Mouse (Mus musculus) limb, embryonic 14.5 days (tissue): ENCODE data around the gene Gpr55. TPM values are rescaled to one million over a fixed set of nuclear protein-coding genes. Genes with fewer than 3 reads are reported as not detected.

Experiments used
- ATAC-seq: fragments of 200-750 bp; cut with Nextera tagmentation; 2 replicates; pipeline ENCODE4 v1.8.0; 2017; ENCODE audit warnings: low read depth, moderate number of reproducible peaks, moderate TSS enrichment; ENCODE audit not compliant: low FRiP score
- DNase-seq: peaks from one replicate; pipeline ENCODE4 v3.0.0-alpha.2; 2015; ENCODE audit warnings: low spot score
- H3K27ac ChIP-seq: fragments of 300-500 bp; sonication (generic); replicated peaks from 2 replicates; pipeline ENCODE4 v1.5.1; 2014; ENCODE audit warnings: low read depth, mild to moderate bottlenecking, low read length, moderate library complexity, mixed read lengths
- H3K27me3 ChIP-seq: fragments of 300-500 bp; sonication (generic); 2 replicates; pipeline ENCODE4 v1.6.1; 2014; ENCODE audit warnings: low read length, mixed read lengths; ENCODE audit not compliant: control insufficient read depth, insufficient read depth
- H3K36me3 ChIP-seq: fragments of 300-500 bp; sonication (generic); 2 replicates; pipeline ENCODE4 v1.6.1; 2014; ENCODE audit warnings: mild to moderate bottlenecking, low read length, moderate library complexity, mixed read lengths; ENCODE audit not compliant: control insufficient read depth, insufficient read depth
- H3K4me1 ChIP-seq: fragments of 300-500 bp; sonication (generic); 2 replicates; pipeline ENCODE4 v1.6.1; 2014; ENCODE audit warnings: antibody characterized with exemption, low read length, mixed read lengths; ENCODE audit not compliant: control insufficient read depth, insufficient read depth
- H3K4me2 ChIP-seq: fragments of 300-500 bp; sonication (generic); replicated peaks from 2 replicates; pipeline ENCODE4 v1.6.1; 2014; ENCODE audit warnings: low read depth, mild to moderate bottlenecking, low read length, moderate library complexity; ENCODE audit not compliant: severe bottlenecking
- H3K4me3 ChIP-seq: fragments of 300-500 bp; sonication (generic); replicated peaks from 2 replicates; pipeline ENCODE4 v1.5.1; 2014; ENCODE audit warnings: low read length
- H3K9ac ChIP-seq: fragments of 300-500 bp; sonication (generic); 2 replicates; pipeline ENCODE4 v1.6.1; 2014; ENCODE audit warnings: mild to moderate bottlenecking, low read depth, low read length, moderate library complexity; ENCODE audit not compliant: severe bottlenecking
- H3K9me3 ChIP-seq: fragments of 300-500 bp; sonication (generic); 2 replicates; pipeline ENCODE4 v1.6.1; 2016; ENCODE audit warnings: low read length; ENCODE audit not compliant: control insufficient read depth
- POLR2A ChIP-seq: fragments of 200-500 bp; IDR thresholded peaks from 2 replicates; pipeline ENCODE4 v1.8.0; 2012; ENCODE audit warnings: inconsistent platforms, mild to moderate bottlenecking, moderate library complexity, borderline replicate concordance; ENCODE audit not compliant: insufficient read depth, insufficient read length; ENCODE audit errors: extremely low read depth
- WGBS: fragments of 180-500 bp; shearing (Covaris S2); extraction: QIAGEN DNeasy Blood & Tissue Kit; methylation state at CpG from one replicate; pipeline ENCODE4 v1.1.7; 2014; 5-methylcytosine and 5-hydroxymethylcytosine counted together
- polyA plus RNA-seq, 2 experiments: library from polyadenylated mRNA; depleted of rRNA in 1 of 2; stranded (reverse) in 1 of 2; unstranded in 1 of 2; fragments of >200 nt; fragmentation: Nextera tagmentation in 1 of 2; extraction: Ambion mirVana in 1 of 2; gene quantifications; 2 replicates each; pipeline versions ENCODE4 v1.2.1 to v1.2.3; 2012 to 2014

The Gpr55 gene
- polyA plus RNA-seq, 2 experiments, result 0.11 TPM; not detected in 1

DNA sequence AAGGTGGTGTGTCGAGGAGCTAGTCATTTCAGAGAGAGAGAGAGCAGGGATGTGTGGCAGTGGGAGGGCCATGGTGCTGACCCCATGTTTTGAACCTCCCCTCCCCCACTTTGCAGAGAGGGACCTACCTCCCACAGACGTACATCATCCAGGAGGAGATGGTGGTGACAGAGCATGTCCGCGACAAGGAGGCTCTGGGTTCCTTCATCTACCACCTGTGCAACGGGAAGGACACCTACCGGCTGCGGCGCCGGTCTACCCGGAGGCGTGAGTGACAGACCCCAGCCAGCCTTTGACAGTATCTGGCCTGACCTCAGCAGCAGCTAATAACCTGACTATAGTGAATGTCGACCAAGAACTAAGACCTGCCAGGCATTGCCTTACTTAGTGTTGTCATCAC lies 53.9 kb downstream of the Gpr55 start:
- Histone ChIP-seq H3K4me1 (peaks cover 3% of the 10 kb centered on the region), H3K9ac (no peak overlapping the region), H3K9me3 (no peaks in the 10 kb centered on the region), H3K4me2 (no peak overlapping the region), H3K4me3 (no peak overlapping the region), H3K36me3 (peaks cover 66% of the 10 kb centered on the region), H3K27me3 (no peaks in the 10 kb centered on the region), H3K27ac (no peak overlapping the region)
- ATAC-seq, result no peak
- no peak for TF ChIP-seq POLR2A
- no peak for DNase-seq
- 74% methylated on average over 12 of the region's 12 CpGs for WGBS

DNA sequence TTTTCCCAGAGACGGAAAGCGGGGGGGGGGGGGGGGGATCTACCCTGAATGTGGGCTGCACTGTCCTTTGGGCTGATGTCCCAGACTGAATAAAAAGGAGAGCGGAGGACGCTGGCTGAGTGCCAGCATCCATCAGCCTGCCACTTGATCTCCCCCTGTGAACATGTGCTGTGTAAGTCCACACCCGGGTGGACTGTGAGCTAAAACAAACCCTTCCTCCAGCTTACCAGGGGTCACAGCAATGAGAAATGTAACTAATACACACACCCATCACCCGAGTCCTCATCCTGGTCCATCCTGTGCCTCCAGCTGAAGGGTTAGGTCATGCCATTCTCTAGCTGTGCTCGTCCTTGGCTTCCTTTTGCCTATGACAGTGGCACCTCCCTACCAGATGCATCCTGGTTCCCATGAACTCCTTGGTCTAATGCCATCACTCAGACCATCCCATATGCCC lies 58.7 kb downstream of the Gpr55 start:
- no peak overlapping the region for H3K9ac ChIP-seq
- TF ChIP-seq POLR2A, result no peak
- H3K4me1 ChIP-seq, result peaks cover 48% of the 10 kb centered on the region
- DNase-seq, result peak; percentile 71
- 38% methylated on average over 5 of the region's 7 CpGs for WGBS
- no peak overlapping the region for H3K27ac ChIP-seq
- H3K27me3 ChIP-seq, result no peaks in the 10 kb centered on the region
- H3K9me3 ChIP-seq, result no peaks in the 10 kb centered on the region
- peak; percentile 28; the same call in 1 of the 2 replicates for ATAC-seq
- H3K4me3 ChIP-seq, result no peak overlapping the region
- no peak overlapping the region for H3K4me2 ChIP-seq
- peaks cover 50% of the 10 kb centered on the region for H3K36me3 ChIP-seq

DNA sequence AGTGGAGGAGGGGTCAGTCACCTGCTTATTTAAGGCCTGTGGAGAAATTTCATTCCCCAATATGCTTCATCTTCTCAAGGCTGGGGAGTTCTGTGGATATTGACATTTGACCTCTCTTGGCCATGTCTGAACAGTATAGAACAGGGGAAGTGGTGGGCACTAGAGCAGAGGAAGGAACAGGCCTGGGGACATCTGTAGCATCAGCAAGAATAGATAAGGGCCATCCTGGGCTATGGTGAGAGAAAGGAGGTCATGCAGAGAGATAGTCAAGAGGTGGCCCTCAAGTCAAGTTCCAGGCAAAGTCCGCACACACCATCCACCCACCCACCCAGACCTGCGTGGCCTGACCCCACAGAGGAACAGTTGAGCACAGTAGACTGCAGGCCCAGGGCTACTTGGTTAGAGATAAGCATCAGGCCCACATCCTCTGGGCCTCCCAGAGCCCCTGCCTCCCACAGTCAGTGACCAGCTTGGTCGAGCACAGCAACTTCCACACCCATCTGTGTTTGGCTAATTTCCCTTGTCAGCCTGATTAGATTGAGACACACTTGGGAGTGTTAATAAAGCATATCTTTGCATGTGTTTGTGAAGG lies 59.2 kb downstream of the Gpr55 start:
- TF ChIP-seq POLR2A, result no peak
- peaks cover 45% of the 10 kb centered on the region for H3K36me3 ChIP-seq
- ATAC-seq (no peak), DNase-seq (no peak)
- no peak overlapping the region for H3K9ac ChIP-seq
- H3K27me3 ChIP-seq, result no peaks in the 10 kb centered on the region
- WGBS, result 68% methylated on average over 3 of the region's 3 CpGs
- H3K4me3 ChIP-seq, result no peak overlapping the region
- peaks cover 54% of the 10 kb centered on the region for H3K4me1 ChIP-seq
- H3K9me3 ChIP-seq, result no peaks in the 10 kb centered on the region
- H3K27ac ChIP-seq, result 0 out of 2 replicates have a peak overlapping the region, but pooled peaks have one; percentile 38
- no peak overlapping the region for H3K4me2 ChIP-seq

DNA sequence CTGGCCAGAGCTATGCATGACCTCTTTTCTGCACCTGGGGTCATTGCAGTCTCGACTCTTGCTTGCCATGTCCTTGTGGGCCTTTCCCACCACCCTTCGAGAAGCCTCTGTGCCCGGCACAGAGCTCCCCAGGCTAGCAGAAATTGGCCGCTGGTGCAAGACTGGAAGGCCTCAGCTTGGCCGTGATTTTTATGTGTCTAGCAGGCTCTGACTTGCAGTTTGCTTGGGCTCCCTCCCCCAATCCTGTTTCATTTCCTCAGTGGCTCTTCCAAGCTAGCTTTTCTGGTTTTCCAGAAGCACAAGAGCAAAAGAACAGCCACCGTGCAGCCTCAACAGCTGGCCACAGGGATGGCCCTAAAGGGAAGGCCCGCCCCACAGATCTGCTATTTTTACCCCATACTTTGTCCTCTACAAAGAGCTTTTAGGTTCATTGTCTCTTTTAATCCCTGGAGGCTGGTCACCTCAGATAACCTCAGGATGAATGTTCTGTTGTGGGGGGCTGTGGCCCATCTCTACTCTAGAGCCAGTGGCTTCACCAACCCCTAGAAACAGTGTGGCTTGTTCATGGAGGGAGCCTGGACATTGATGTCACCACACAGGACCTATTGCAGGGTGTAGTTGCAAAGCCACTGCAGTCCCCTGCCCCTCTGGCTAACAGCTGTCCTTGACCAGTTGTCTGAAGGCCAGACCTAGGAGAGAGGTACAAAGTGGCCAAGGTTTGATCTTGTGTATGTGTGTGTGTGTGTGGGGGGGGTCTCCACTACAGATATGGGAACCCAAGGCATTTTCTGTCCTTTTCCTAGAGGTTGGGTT lies 60.1 kb downstream of the Gpr55 start:
- Histone ChIP-seq H3K4me1 (peaks cover 63% of the 10 kb centered on the region), H3K9me3 (no peaks in the 10 kb centered on the region), H3K4me3 (no peak overlapping the region), H3K9ac (no peak overlapping the region), H3K27me3 (no peaks in the 10 kb centered on the region), H3K4me2 (0 out of 2 replicates have a peak overlapping the region, but pooled peaks have one; percentile 0), H3K36me3 (peaks cover 36% of the 10 kb centered on the region), H3K27ac (peak overlapping the region; percentile 55; the same call in 1 of the 2 replicates)
- no peak for DNase-seq
- ATAC-seq, result no peak
- WGBS, result 58% methylated on average over 7 of the region's 7 CpGs
- TF ChIP-seq POLR2A, result no peak

DNA sequence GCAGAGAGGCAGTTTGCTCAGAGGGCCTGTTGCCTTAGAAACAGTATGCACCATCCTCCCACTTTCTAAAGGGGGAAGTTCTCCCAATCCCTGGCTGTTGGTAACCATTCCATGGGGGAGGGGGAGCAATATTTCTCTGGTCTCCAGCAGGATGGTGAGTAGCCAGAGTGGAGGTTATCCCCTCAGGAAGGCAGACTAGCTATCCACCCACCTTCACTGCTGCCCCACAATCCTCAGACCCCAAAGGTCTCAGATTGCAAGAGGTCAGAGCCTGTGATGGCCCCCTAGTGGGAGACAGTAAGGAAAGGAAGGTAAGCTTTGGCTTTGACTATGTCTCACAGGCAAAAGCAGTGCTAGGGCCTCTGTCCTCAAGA lies 61.4 kb downstream of the Gpr55 start:
- no peaks in the 10 kb centered on the region for H3K27me3 ChIP-seq
- H3K4me3 ChIP-seq, result no peak overlapping the region
- ATAC-seq (no peak), DNase-seq (no peak)
- no peak for TF ChIP-seq POLR2A
- no peak overlapping the region for H3K9ac ChIP-seq
- H3K36me3 ChIP-seq, result peaks cover 23% of the 10 kb centered on the region
- H3K4me2 ChIP-seq, result no peak overlapping the region
- no peaks in the 10 kb centered on the region for H3K9me3 ChIP-seq
- H3K27ac ChIP-seq, result no peak overlapping the region
- H3K4me1 ChIP-seq, result peaks cover 65% of the 10 kb centered on the region
